Mouse (Mus musculus): Measurements from ENCODE around the gene Insm2. TPM values are rescaled to one million over a fixed set of nuclear protein-coding genes. Genes with fewer than 3 reads are reported as not detected.

Gene Insm2
- total and polyA plus RNA-seq, 2 experiments from 2014 or later: 1.2 to 3.7 TPM

DNA sequence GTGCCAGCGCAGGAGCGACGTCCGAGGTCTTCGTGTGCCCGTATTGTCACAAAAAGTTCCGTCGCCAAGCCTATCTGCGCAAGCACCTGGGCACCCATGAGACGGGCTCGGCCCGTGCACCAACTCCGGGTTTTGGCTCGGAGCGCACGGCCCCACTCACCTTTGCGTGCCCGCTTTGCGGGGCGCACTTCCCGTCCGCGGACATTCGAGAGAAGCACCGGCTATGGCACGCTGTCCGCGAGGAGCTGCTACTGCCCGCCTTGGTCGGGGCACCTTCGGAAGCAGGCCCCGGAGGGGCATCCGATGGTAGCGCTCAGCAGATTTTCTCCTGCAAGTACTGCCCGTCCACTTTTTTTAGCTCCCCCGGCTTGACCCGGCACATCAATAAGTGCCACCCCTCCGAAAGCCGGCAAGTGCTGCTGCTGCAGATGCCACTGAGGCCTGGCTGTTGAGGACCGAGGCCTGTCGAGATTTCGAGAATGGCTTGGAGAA, 1.3 kb downstream of the Insm2 start:
- H3K4me2 ChIP-seq (ENCODE audit: low read depth): peak overlapping the region; percentile 92
- no peak overlapping the region for H3K27ac ChIP-seq (ENCODE audit: low read depth, low read length)
- TF ChIP-seq CTCF (IDR thresholded peaks at IDR 0.05; ENCODE audit: low read depth): no peak
- peaks cover 5% of the 10 kb centered on the region for H3K36me3 ChIP-seq (ENCODE audit: insufficient read depth)
- H3K4me1 ChIP-seq (ENCODE audit: insufficient read depth): peaks cover 10% of the 10 kb centered on the region; the same call in 1 of the 2 replicates
- peak overlapping the region; percentile 47 for H3K4me3 ChIP-seq (ENCODE audit: low read depth, low read length)
- H3K9me3 ChIP-seq (ENCODE audit: low read length): no peaks in the 10 kb centered on the region
- H3K27me3 ChIP-seq (ENCODE audit: insufficient read depth, low read length): peaks cover 35% of the 10 kb centered on the region
- ATAC-seq (0 out of 2 replicates have a peak, but pooled peaks have one; percentile 1), DNase-seq (peak; percentile 18)
- 8% methylated on average over 42 of the region's 42 CpGs for WGBS
- H3K9ac ChIP-seq: no peak overlapping the region

DNA sequence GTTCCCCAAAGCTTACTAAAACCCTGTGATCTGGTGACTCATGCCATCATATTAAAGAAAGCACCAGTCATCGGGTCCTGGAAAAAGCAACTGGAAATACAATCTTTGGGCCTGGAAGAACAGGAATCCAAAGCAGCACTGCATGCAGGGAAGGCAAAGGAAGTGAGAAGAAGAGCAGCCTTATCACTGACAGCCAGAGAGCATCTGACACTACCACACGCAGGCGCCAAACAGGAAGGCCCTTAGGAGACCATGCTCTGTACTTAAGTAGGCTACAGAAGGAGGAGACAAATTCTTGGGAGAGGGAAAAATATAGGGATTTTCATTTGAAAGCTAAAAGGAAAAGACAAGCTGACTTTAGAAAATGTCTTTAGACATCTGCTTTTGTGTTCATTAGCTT, 5.2 kb downstream of the Insm2 start:
- TF ChIP-seq CTCF (IDR thresholded peaks at IDR 0.05; ENCODE audit: low read depth): no peak
- H3K27ac ChIP-seq (ENCODE audit: low read depth, low read length): no peak overlapping the region
- DNase-seq (no peak), ATAC-seq (no peak)
- peaks cover 14% of the 10 kb centered on the region for H3K27me3 ChIP-seq (ENCODE audit: insufficient read depth, low read length)
- 86% methylated on average over 3 of the region's 3 CpGs for WGBS
- peaks cover 5% of the 10 kb centered on the region for H3K36me3 ChIP-seq (ENCODE audit: insufficient read depth)
- H3K4me1 ChIP-seq (ENCODE audit: insufficient read depth): 0 out of 2 replicates have a peak, but pooled peaks cover 2% of the 10 kb centered on the region
- no peaks in the 10 kb centered on the region for H3K9me3 ChIP-seq (ENCODE audit: low read length)
- H3K4me2 ChIP-seq (ENCODE audit: low read depth): no peak overlapping the region
- no peak overlapping the region for H3K4me3 ChIP-seq (ENCODE audit: low read depth, low read length)
- H3K9ac ChIP-seq: no peak overlapping the region

DNA sequence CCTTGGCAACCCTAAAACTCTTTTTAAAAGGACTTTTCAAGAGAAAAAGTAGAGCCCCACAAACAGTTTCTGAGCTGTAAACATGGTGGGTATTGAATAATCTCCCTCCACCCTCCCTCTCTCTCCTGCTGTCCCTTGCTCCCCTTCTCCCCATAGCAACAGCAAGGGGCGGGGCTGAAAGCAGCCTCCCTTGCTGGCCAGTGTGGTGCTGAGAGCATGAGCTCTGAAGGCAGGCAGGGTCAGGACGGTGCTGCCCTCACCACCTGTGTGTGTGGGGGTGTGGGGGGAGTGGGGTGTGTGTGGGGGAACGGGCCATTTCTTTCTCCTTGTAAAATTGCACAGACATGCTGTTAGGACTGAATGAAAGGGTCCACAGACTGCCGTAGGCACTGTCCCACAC, 8.7 kb downstream of the Insm2 start:
- Histone ChIP-seq H3K36me3 (ENCODE audit: insufficient read depth) (peaks cover 10% of the 10 kb centered on the region), H3K9me3 (ENCODE audit: low read length) (no peaks in the 10 kb centered on the region), H3K4me1 (ENCODE audit: insufficient read depth) (no peaks in the 10 kb centered on the region), H3K9ac (no peak overlapping the region), H3K4me3 (ENCODE audit: low read depth, low read length) (no peak overlapping the region), H3K4me2 (ENCODE audit: low read depth) (no peak overlapping the region), H3K27ac (ENCODE audit: low read depth, low read length) (no peak overlapping the region), H3K27me3 (ENCODE audit: insufficient read depth, low read length) (no peaks in the 10 kb centered on the region)
- ATAC-seq (no peak), DNase-seq (no peak)
- 27% methylated on average over 4 of the region's 4 CpGs for WGBS
- no peak for TF ChIP-seq CTCF (IDR thresholded peaks at IDR 0.05; ENCODE audit: low read depth)

GRCm38 (mm10) chr12:55610812-55611211, 11.6 kb downstream of the Insm2 start:
- no peaks in the 10 kb centered on the region for H3K27me3 ChIP-seq (ENCODE audit: insufficient read depth, low read length)
- H3K4me3 ChIP-seq (ENCODE audit: low read depth, low read length): no peak overlapping the region
- DNase-seq: no peak
- ATAC-seq: no peak
- H3K9ac ChIP-seq: no peak overlapping the region
- H3K9me3 ChIP-seq (ENCODE audit: low read length): no peaks in the 10 kb centered on the region
- no peak overlapping the region for H3K27ac ChIP-seq (ENCODE audit: low read depth, low read length)
- TF ChIP-seq CTCF (IDR thresholded peaks at IDR 0.05; ENCODE audit: low read depth): no peak
- 75% methylated on average over 2 of the region's 2 CpGs for WGBS
- H3K4me2 ChIP-seq (ENCODE audit: low read depth): no peak overlapping the region
- H3K4me1 ChIP-seq (ENCODE audit: insufficient read depth): no peaks in the 10 kb centered on the region
- H3K36me3 ChIP-seq (ENCODE audit: insufficient read depth): peaks cover 4% of the 10 kb centered on the region; the same call in 1 of the 2 replicates

GRCm38 (mm10) chr12:55620321-55620720, 21.1 kb downstream of the Insm2 start:
- ATAC-seq (peak; percentile 36; the same call in 1 of the 2 replicates), DNase-seq (peak; percentile 21)
- 18% methylated on average over 2 of the region's 2 CpGs for WGBS
- no peak for TF ChIP-seq CTCF (IDR thresholded peaks at IDR 0.05; ENCODE audit: low read depth)
- no peak overlapping the region for H3K4me3 ChIP-seq (ENCODE audit: low read depth, low read length)
- peaks cover 8% of the 10 kb centered on the region for H3K4me1 ChIP-seq (ENCODE audit: insufficient read depth)
- H3K4me2 ChIP-seq (ENCODE audit: low read depth): no peak overlapping the region
- H3K27me3 ChIP-seq (ENCODE audit: insufficient read depth, low read length): no peaks in the 10 kb centered on the region
- no peaks in the 10 kb centered on the region; the same call in 1 of the 2 replicates for H3K36me3 ChIP-seq (ENCODE audit: insufficient read depth)
- no peak overlapping the region for H3K27ac ChIP-seq (ENCODE audit: low read depth, low read length)
- no peak overlapping the region for H3K9ac ChIP-seq
- no peaks in the 10 kb centered on the region for H3K9me3 ChIP-seq (ENCODE audit: low read length)

DNA sequence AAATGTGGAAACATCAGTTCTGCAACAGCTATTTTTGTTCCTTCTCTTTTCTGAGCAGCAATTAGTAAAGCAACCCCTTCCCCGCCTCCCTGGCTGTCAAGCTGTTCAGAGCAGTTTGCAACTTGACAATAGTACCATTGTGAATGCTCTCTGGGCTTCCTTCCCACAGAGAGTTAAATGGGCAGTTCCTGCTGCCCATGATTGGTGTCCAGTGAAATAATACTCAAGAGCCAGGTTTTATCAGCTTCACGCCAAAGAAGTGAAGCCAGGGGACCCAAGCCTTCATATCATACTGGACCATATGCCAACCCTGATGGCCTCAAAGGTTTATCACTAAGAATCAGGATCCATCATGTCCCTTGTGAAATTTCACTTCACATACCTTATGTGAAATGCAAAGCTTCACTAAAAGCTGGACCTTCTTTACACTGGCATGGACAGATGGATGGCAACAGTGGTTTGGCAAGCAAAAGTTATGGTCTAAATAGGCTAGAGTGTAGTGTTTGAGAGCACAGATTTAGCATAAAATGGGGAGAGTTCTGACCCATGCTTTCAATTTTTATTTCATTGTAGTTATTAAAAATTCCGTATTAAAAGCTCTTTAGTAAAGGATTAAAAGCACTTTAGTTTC, 23.5 kb downstream of the Insm2 start:
- Histone ChIP-seq H3K9ac (no peak overlapping the region), H3K4me1 (ENCODE audit: insufficient read depth) (peaks cover 8% of the 10 kb centered on the region), H3K4me2 (ENCODE audit: low read depth) (no peak overlapping the region), H3K27ac (ENCODE audit: low read depth, low read length) (no peak overlapping the region; the same call in 1 of the 2 replicates), H3K9me3 (ENCODE audit: low read length) (no peaks in the 10 kb centered on the region), H3K36me3 (ENCODE audit: insufficient read depth) (no peaks in the 10 kb centered on the region; the same call in 1 of the 2 replicates), H3K4me3 (ENCODE audit: low read depth, low read length) (no peak overlapping the region), H3K27me3 (ENCODE audit: insufficient read depth, low read length) (no peaks in the 10 kb centered on the region)
- no peak for TF ChIP-seq CTCF (IDR thresholded peaks at IDR 0.05; ENCODE audit: low read depth)
- DNase-seq (peak; percentile 58), ATAC-seq (peak; percentile 88)
- WGBS: 18% methylated on average over 3 of the region's 3 CpGs

GRCm38 (mm10) chr12:55623254-55623653, 24.0 kb downstream of the Insm2 start:
- H3K4me2 ChIP-seq (ENCODE audit: low read depth): no peak overlapping the region
- 59% methylated on average over 5 of the region's 5 CpGs for WGBS
- H3K9ac ChIP-seq: no peak overlapping the region
- TF ChIP-seq CTCF (IDR thresholded peaks at IDR 0.05; ENCODE audit: low read depth): no peak
- H3K4me1 ChIP-seq (ENCODE audit: insufficient read depth): peaks cover 8% of the 10 kb centered on the region
- ATAC-seq (no peak), DNase-seq (no peak)
- no peaks in the 10 kb centered on the region for H3K9me3 ChIP-seq (ENCODE audit: low read length)
- no peak overlapping the region for H3K4me3 ChIP-seq (ENCODE audit: low read depth, low read length)
- no peaks in the 10 kb centered on the region; the same call in 1 of the 2 replicates for H3K36me3 ChIP-seq (ENCODE audit: insufficient read depth)
- H3K27ac ChIP-seq (ENCODE audit: low read depth, low read length): no peak overlapping the region
- no peaks in the 10 kb centered on the region for H3K27me3 ChIP-seq (ENCODE audit: insufficient read depth, low read length)

Data from forebrain, postnatal 0 days (tissue).